Mouse (Mus musculus): ENCODE measurements around the gene Rock2. TPM values are rescaled to one million over a fixed set of nuclear protein-coding genes. Genes with fewer than 3 reads are reported as not detected.
A peak's percentile ranks its signal among the peaks of the same experiment; 100 is the strongest.

Gene Rock2
- polyA plus RNA-seq (2015; fragmentation: Nextera tagmentation; extraction: Ambion mirVana), result 10.9 TPM in 2 replicates

- Histone ChIP-seq H3K4me3 (ENCODE audit: low read length) (peak within 1 kb of the TSS; percentile 94), H3K27ac (ENCODE audit: low read length) (peak within 1 kb of the TSS; percentile 99), H3K9me3 (ENCODE audit: control insufficient read depth, low read length) (no peaks in the 10 kb centered on the region), H3K27me3 (replicated peaks; ENCODE audit: control insufficient read depth, insufficient read depth, low read length) (no peaks in the 10 kb centered on the region), H3K36me3 (ENCODE audit: control insufficient read depth, insufficient read depth, low read length) (no peaks in the 10 kb centered on the region), H3K4me1 (ENCODE audit: control insufficient read depth, insufficient read depth, low read length) (peaks cover 27% of the 10 kb centered on the region), H3K4me2 (ENCODE audit: low read depth, low read length) (peak within 1 kb of the TSS; percentile 83), H3K9ac (ENCODE audit: low read depth, low read length) (peak within 1 kb of the TSS; percentile 94)
- WGBS, result 1% methylated on average over 73 of the region's 130 CpGs
- ATAC-seq, result peak; percentile 93
Measured at GRCm38 (mm10) chr12:16894396-16895220, at the start of gene Rock2. Gene Rock2, plus strand, starts transcription at chr12:16894895.

GRCm38 (mm10) chr12:16847204-16847792 lies 47.4 kb upstream of the Rock2 start:
- Histone ChIP-seq H3K36me3 (ENCODE audit: control insufficient read depth, insufficient read depth, low read length) (no peaks in the 10 kb centered on the region), H3K4me2 (ENCODE audit: low read depth, low read length) (no peak overlapping the region), H3K4me1 (ENCODE audit: control insufficient read depth, insufficient read depth, low read length) (no peaks in the 10 kb centered on the region; the same call in none of the 2 replicates), H3K9me3 (ENCODE audit: control insufficient read depth, low read length) (no peaks in the 10 kb centered on the region), H3K4me3 (ENCODE audit: low read length) (no peak overlapping the region), H3K9ac (ENCODE audit: low read depth, low read length) (no peak overlapping the region), H3K27me3 (replicated peaks; ENCODE audit: control insufficient read depth, insufficient read depth, low read length) (no peaks in the 10 kb centered on the region), H3K27ac (ENCODE audit: low read length) (no peak overlapping the region)
- ATAC-seq, result no peak
- WGBS, result 82% methylated on average over 4 of the region's 4 CpGs

GRCm38 (mm10) chr12:16848501-16848900 lies 46.2 kb upstream of the Rock2 start:
- Histone ChIP-seq H3K4me3 (ENCODE audit: low read length) (no peak overlapping the region), H3K4me2 (ENCODE audit: low read depth, low read length) (no peak overlapping the region), H3K4me1 (ENCODE audit: control insufficient read depth, insufficient read depth, low read length) (peaks cover under 1% of the 10 kb centered on the region), H3K36me3 (ENCODE audit: control insufficient read depth, insufficient read depth, low read length) (no peaks in the 10 kb centered on the region), H3K27me3 (replicated peaks; ENCODE audit: control insufficient read depth, insufficient read depth, low read length) (no peaks in the 10 kb centered on the region), H3K9ac (ENCODE audit: low read depth, low read length) (no peak overlapping the region), H3K9me3 (ENCODE audit: control insufficient read depth, low read length) (no peaks in the 10 kb centered on the region), H3K27ac (ENCODE audit: low read length) (no peak overlapping the region)
- ATAC-seq, result no peak
- 79% methylated on average over 2 of the region's 2 CpGs for WGBS

GRCm38 (mm10) chr12:16849821-16850220 lies 44.9 kb upstream of the Rock2 start:
- H3K36me3 ChIP-seq (ENCODE audit: control insufficient read depth, insufficient read depth, low read length), result no peaks in the 10 kb centered on the region
- 41% methylated on average over 2 of the region's 2 CpGs for WGBS

GRCm38 (mm10) chr12:16850431-16851375 lies 44.0 kb upstream of the Rock2 start:
- Histone ChIP-seq H3K9ac (ENCODE audit: low read depth, low read length) (no peak overlapping the region), H3K4me1 (ENCODE audit: control insufficient read depth, insufficient read depth, low read length) (peaks cover 7% of the 10 kb centered on the region), H3K36me3 (ENCODE audit: control insufficient read depth, insufficient read depth, low read length) (no peaks in the 10 kb centered on the region), H3K9me3 (ENCODE audit: control insufficient read depth, low read length) (no peaks in the 10 kb centered on the region), H3K4me3 (ENCODE audit: low read length) (no peak overlapping the region), H3K27ac (ENCODE audit: low read length) (no peak overlapping the region), H3K4me2 (ENCODE audit: low read depth, low read length) (no peak overlapping the region), H3K27me3 (replicated peaks; ENCODE audit: control insufficient read depth, insufficient read depth, low read length) (no peaks in the 10 kb centered on the region)
- peak; percentile 90 for ATAC-seq
- 45% methylated on average over 16 of the region's 16 CpGs for WGBS

More at GRCm38 (mm10) chr12:16849821-16850220, 44.9 kb upstream of the Rock2 start:
- no peaks in the 10 kb centered on the region for H3K27me3 ChIP-seq (replicated peaks; ENCODE audit: control insufficient read depth, insufficient read depth, low read length)
- H3K4me1 ChIP-seq (ENCODE audit: control insufficient read depth, insufficient read depth, low read length), result peaks cover 7% of the 10 kb centered on the region
- ATAC-seq, result no peak
- H3K27ac ChIP-seq (ENCODE audit: low read length), result no peak overlapping the region
- no peak overlapping the region for H3K4me2 ChIP-seq (ENCODE audit: low read depth, low read length)
- no peak overlapping the region for H3K4me3 ChIP-seq (ENCODE audit: low read length)
- H3K9me3 ChIP-seq (ENCODE audit: control insufficient read depth, low read length), result no peaks in the 10 kb centered on the region
- H3K9ac ChIP-seq (ENCODE audit: low read depth, low read length), result no peak overlapping the region

- H3K4me3 ChIP-seq (ENCODE audit: low read length), result no peak overlapping the region
- ATAC-seq, result no peak
- peaks cover 7% of the 10 kb centered on the region for H3K4me1 ChIP-seq (ENCODE audit: control insufficient read depth, insufficient read depth, low read length)
- H3K9me3 ChIP-seq (ENCODE audit: control insufficient read depth, low read length), result no peaks in the 10 kb centered on the region
- WGBS, result 73% methylated on average over 11 of the region's 11 CpGs
- no peak overlapping the region for H3K9ac ChIP-seq (ENCODE audit: low read depth, low read length)
- no peak overlapping the region for H3K27ac ChIP-seq (ENCODE audit: low read length)
- H3K36me3 ChIP-seq (ENCODE audit: control insufficient read depth, insufficient read depth, low read length), result no peaks in the 10 kb centered on the region
- H3K4me2 ChIP-seq (ENCODE audit: low read depth, low read length), result no peak overlapping the region
- H3K27me3 ChIP-seq (replicated peaks; ENCODE audit: control insufficient read depth, insufficient read depth, low read length), result no peaks in the 10 kb centered on the region
Measured at GRCm38 (mm10) chr12:16853431-16854165, 41.1 kb upstream of the Rock2 start.

- ATAC-seq, result no peak
- Histone ChIP-seq H3K27me3 (replicated peaks; ENCODE audit: control insufficient read depth, insufficient read depth, low read length) (no peaks in the 10 kb centered on the region), H3K27ac (ENCODE audit: low read length) (no peak overlapping the region), H3K36me3 (ENCODE audit: control insufficient read depth, insufficient read depth, low read length) (no peaks in the 10 kb centered on the region), H3K9me3 (ENCODE audit: control insufficient read depth, low read length) (no peaks in the 10 kb centered on the region), H3K9ac (ENCODE audit: low read depth, low read length) (no peak overlapping the region), H3K4me3 (ENCODE audit: low read length) (no peak overlapping the region), H3K4me1 (ENCODE audit: control insufficient read depth, insufficient read depth, low read length) (peaks cover 7% of the 10 kb centered on the region), H3K4me2 (ENCODE audit: low read depth, low read length) (no peak overlapping the region)
- 41% methylated on average over 6 of the region's 6 CpGs for WGBS
Measured at GRCm38 (mm10) chr12:16855632-16856305, 38.9 kb upstream of the Rock2 start.

GRCm38 (mm10) chr12:16856306-16856679 lies 38.4 kb upstream of the Rock2 start:
- no peaks in the 10 kb centered on the region for H3K27me3 ChIP-seq (replicated peaks; ENCODE audit: control insufficient read depth, insufficient read depth, low read length)
- H3K4me3 ChIP-seq (ENCODE audit: low read length), result no peak overlapping the region
- 66% methylated on average over 2 of the region's 2 CpGs for WGBS
- H3K36me3 ChIP-seq (ENCODE audit: control insufficient read depth, insufficient read depth, low read length), result no peaks in the 10 kb centered on the region
- peaks cover 7% of the 10 kb centered on the region; the same call in 1 of the 2 replicates for H3K4me1 ChIP-seq (ENCODE audit: control insufficient read depth, insufficient read depth, low read length)
- H3K9me3 ChIP-seq (ENCODE audit: control insufficient read depth, low read length), result no peaks in the 10 kb centered on the region
- H3K9ac ChIP-seq (ENCODE audit: low read depth, low read length), result no peak overlapping the region
- no peak for ATAC-seq
- H3K27ac ChIP-seq (ENCODE audit: low read length), result no peak overlapping the region
- no peak overlapping the region for H3K4me2 ChIP-seq (ENCODE audit: low read depth, low read length)
